Mouse (Mus musculus) kidney, postnatal 0 days (tissue): ENCODE measurements at regions not wholly inside any gene's neighbourhood (a gene's known extent, or its start where the extent isn't known, plus 50 kb on each side); places are given as distances from the start of the nearest gene placed in this dataset.
"Not testable (repeated sequence)": the region's sequence is repeated elsewhere in the genome, so short reads cannot be mapped to it uniquely, and the experiment has no call there.

Experiments used
- ATAC-seq: fragments of 200-750 bp; cut with Nextera tagmentation; replicated peaks from 2 replicates; pipeline ENCODE4 v1.8.0; 2017; ENCODE audit warnings: low read depth, moderate number of reproducible peaks, moderate TSS enrichment, moderate library complexity; ENCODE audit not compliant: low FRiP score
- DNase-seq: peaks from one replicate; pipeline ENCODE4 v3.0.0-alpha.2; 2016; ENCODE audit warnings: low spot score
- H3K27ac ChIP-seq: fragments of 300-500 bp; sonication (generic); 2 replicates; pipeline ENCODE4 v1.5.1; 2014; ENCODE audit warnings: mild to moderate bottlenecking
- H3K27me3 ChIP-seq: fragments of 300-500 bp; sonication (generic); 2 replicates; pipeline ENCODE4 v1.6.1; 2014; ENCODE audit warnings: low read length, mixed read lengths; ENCODE audit not compliant: insufficient read depth
- H3K36me3 ChIP-seq: fragments of 300-500 bp; sonication (generic); 2 replicates; pipeline ENCODE4 v1.6.1; 2014; ENCODE audit warnings: low read length, mixed read lengths; ENCODE audit not compliant: insufficient read depth
- H3K4me1 ChIP-seq: fragments of 300-500 bp; sonication (generic); replicated peaks from 2 replicates; pipeline ENCODE4 v1.6.1; 2014; ENCODE audit warnings: antibody characterized with exemption, low read length, mixed read lengths; ENCODE audit not compliant: insufficient read depth
- H3K4me2 ChIP-seq: fragments of 300-500 bp; sonication (generic); 2 replicates; pipeline ENCODE4 v1.6.1; 2014; ENCODE audit warnings: mild to moderate bottlenecking, low read length, moderate library complexity, mixed read lengths
- H3K4me3 ChIP-seq: fragments of 300-500 bp; sonication (generic); replicated peaks from 2 replicates; pipeline ENCODE4 v1.5.1; 2014; ENCODE audit warnings: low read depth, low read length
- H3K9ac ChIP-seq: fragments of 300-500 bp; sonication (generic); 2 replicates; pipeline ENCODE4 v1.6.1; 2014; ENCODE audit warnings: low read depth, low read length
- H3K9me3 ChIP-seq: fragments of 300-500 bp; sonication (generic); replicated peaks from 2 replicates; pipeline ENCODE4 v1.6.1; 2016; ENCODE audit warnings: low read length, inconsistent platforms, mixed read lengths
- CTCF ChIP-seq: IDR thresholded peaks from 2 replicates; pipeline ENCODE4 v1.5.1; 2016; ENCODE audit warnings: antibody characterized with exemption, low read depth, mild to moderate bottlenecking, moderate library complexity
- WGBS: fragments of 180-500 bp; shearing (Covaris S2); extraction: QIAGEN DNeasy Blood & Tissue Kit; methylation state at CpG from one replicate; pipeline ENCODE4 v1.1.7; 2014; 5-methylcytosine and 5-hydroxymethylcytosine counted together

DNA sequence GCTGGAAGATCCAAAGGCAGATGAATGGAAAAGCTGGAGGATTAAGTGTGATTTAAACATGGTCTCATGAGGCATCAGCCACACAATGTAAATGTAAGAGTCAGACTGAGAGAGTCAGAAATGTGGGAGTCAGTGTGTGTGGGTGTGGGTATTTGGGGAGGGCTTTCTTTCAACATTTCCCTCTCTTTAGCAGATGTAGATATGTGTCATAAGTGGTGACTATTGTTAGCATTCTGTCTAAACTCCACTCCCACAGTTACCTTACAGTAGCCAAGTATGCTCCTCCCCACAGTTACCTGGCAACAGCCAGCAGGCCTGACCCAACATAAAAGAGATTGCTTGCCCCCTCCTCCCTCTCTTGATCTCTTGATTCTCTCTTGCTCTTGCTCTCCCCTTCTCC, 263.8 kb upstream of the Gm21833 start:
- Histone ChIP-seq H3K27ac (no peak overlapping the region), H3K4me2 (no peak overlapping the region), H3K36me3 (no peaks in the 10 kb centered on the region), H3K4me1 (no peaks in the 10 kb centered on the region), H3K27me3 (no peaks in the 10 kb centered on the region), H3K9me3 (no peaks in the 10 kb centered on the region), H3K4me3 (no peak overlapping the region), H3K9ac (no peak overlapping the region)
- DNase-seq (no peak), ATAC-seq (no peak)
- TF ChIP-seq CTCF, result no peak

DNA sequence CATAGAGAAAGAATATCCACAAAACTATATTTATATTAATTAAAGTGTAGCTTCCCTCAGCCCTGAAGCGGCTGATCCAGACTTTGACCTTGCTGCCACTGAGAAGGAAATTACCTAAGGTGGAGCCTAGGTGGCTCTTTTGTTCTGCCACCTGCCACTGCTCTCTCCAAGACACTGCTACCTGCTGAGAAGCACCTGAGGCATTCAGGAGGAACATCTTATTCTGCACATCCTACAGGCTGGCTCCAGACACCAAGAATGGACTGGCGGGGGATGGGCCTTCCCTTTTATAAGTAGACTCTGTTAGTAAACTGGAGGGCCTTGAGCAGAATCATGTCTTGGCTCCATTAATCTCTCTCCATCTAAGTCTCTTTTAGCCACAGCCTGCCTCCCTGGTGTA, 231.7 kb upstream of the Gm21833 start:
- ATAC-seq, result not testable (repeated sequence)

DNA sequence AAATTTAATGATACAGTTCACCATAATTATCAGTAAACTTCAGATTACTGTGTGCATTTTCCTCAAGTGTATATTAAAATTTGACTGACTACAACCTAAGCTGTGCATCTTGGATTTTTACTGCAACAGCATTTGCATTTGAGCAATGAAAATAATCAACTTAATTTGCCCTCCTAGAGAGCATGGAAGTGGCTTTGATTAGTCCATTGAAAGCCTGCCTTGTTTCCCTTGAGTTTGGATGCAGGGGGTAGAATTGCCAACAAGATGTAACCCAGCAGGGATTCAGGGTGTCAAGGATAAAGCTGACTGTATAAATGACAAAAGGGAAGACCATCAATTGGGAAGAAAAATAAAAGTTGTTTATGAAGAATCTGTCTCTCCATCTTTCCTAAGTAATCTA, 226.1 kb upstream of the Gm21833 start:
- H3K9me3 ChIP-seq, result no peaks in the 10 kb centered on the region

More for the DNA sequence above, 231.7 kb upstream of the Gm21833 start:
- 81% methylated on average over 2 of the region's 2 CpGs for WGBS
- not testable (repeated sequence) for H3K4me3 ChIP-seq, H3K4me1 ChIP-seq, H3K36me3 ChIP-seq, H3K27ac ChIP-seq, DNase-seq, H3K9me3 ChIP-seq, H3K27me3 ChIP-seq, H3K4me2 ChIP-seq, H3K9ac ChIP-seq

More for the DNA sequence above, 226.1 kb upstream of the Gm21833 start:
- Histone ChIP-seq H3K4me1 (no peaks in the 10 kb centered on the region), H3K27me3 (no peaks in the 10 kb centered on the region), H3K9ac (no peak overlapping the region), H3K27ac (no peak overlapping the region), H3K4me3 (no peak overlapping the region), H3K36me3 (no peaks in the 10 kb centered on the region), H3K4me2 (no peak overlapping the region)
- DNase-seq (no peak), ATAC-seq (no peak)
- no peak for TF ChIP-seq CTCF
